Mouse (Mus musculus) E14TG2a.4 (cell line): Measurements from ENCODE around the gene Pigl.

Source experiments
- CTCF ChIP-seq: conservative IDR thresholded peaks from 2 replicates; pipeline ENCODE4 v1.5.1; 2014; ENCODE audit warnings: low read length
- NANOG ChIP-seq: IDR thresholded peaks from 2 replicates; pipeline ENCODE4 v1.6.1; 2014; ENCODE audit warnings: borderline replicate concordance, low read length, mixed read lengths
- POU5F1 ChIP-seq: IDR thresholded peaks from 2 replicates; pipeline ENCODE4 v1.6.1; 2014; ENCODE audit warnings: low read length, borderline replicate concordance

- no peak for TF ChIP-seq NANOG
- TF ChIP-seq CTCF = no peak
- TF ChIP-seq POU5F1 = no peak
Observed at GRCm38 (mm10) chr11:62500529-62500928, 42.3 kb downstream of the Pigl start.
